Mouse (Mus musculus) NIH3T3 (cell line): ENCODE data around the gene D17Wsu92e.
A peak's percentile ranks its signal among the peaks of the same experiment; 100 is the strongest.

Experiments
- DNase-seq: peaks from one replicate; pipeline ENCODE4 v3.0.0-alpha.2; 2012; ENCODE audit warnings: low read depth

D17Wsu92e gene

GRCm38 (mm10) chr17:27746446-27746845 is 74.0 kb downstream of the D17Wsu92e start:
- DNase-seq, result peak; percentile 34

DNA sequence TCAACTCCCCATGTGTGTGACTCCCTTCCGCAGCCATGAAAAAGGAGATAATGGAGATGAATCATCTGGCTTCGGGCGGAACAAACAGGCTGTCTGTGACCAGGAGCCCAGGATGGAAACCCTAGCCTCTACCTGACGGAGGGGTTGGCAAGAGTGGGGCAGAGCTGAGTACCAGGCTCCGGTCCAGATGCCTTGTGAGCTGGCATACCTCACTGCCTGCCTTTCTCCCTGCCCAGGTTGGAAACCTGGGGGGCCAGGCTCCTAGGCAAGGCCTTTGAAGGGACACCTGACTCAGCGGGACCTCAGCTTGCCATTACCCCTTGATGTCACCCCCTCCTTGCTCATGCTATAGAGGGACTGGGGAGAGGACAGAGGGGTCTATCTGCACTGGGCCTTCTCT is 79.5 kb downstream of the D17Wsu92e start:
- DNase-seq, result peak; percentile 9

GRCm38 (mm10) chr17:27734344-27735073 is 85.9 kb downstream of the D17Wsu92e start:
- DNase-seq, result no peak

DNA sequence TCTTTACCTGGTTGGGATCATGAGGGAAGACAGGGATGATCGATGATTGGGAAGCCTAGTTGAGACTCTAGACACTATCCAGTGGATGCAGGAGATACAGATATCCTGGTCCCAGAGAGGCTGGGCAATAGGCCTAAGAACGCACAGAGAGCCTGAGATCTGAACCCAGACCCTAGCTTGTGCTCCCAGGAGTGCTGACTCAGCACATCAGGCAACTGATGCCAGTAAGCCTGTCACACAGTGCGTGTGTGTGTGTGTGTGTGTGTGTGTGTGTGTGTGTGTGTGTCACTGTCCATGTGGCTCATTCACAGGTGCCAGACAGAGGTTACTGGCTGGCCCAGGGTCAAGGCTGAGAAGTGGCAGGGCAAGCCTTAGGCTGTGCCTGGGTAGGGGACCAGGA is 87.8 kb downstream of the D17Wsu92e start:
- DNase-seq, result no peak

DNA sequence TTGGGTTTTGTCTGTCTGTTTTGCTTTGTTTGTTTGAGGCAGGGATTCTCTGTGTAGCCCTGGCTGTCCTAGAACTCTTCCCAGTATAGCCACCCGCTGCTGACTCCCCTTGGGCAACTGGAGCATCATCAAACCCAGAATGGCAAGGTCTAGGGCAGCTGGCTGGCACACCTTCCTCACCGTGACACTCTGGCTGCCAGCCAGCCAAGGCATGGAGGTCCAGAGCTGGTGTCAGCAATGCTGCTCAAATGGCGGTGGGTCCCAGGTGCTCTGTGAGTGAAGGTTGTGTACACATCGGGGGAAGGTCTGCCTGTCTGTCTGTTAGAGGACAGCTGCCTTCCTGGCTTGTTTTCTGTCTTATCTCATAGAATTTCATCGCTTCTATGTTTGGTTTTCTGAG is 88.3 kb downstream of the D17Wsu92e start:
- DNase-seq, result no peak

- DNase-seq, result no peak
These were observed 91.7 kb downstream of the D17Wsu92e start, which contains the start of gene Spdef for GRCm38 (mm10) chr17:27728770-27729169. Gene Spdef (minus strand): TSS chr17:27728955.

DNA sequence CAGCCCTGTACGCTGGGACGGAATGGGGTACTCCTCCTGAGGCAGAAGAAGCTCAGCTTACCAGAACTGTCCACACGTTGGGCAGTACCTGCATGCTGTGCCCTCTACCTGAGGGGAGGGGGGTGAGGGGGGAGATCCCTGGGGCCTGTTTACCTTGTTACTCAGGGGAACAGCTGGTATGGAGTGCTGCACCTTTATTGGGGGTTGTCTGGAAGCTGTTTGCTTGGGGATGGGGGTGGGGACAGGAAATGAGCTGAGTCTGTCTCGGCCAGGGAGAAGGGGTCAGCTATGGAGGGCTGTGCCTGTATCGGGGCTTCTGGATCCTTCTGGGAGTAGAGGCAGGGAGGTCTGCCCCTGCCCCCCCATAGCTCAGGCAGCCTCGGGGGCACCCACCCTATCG is 93.9 kb downstream of the D17Wsu92e start:
- no peak for DNase-seq

DNA sequence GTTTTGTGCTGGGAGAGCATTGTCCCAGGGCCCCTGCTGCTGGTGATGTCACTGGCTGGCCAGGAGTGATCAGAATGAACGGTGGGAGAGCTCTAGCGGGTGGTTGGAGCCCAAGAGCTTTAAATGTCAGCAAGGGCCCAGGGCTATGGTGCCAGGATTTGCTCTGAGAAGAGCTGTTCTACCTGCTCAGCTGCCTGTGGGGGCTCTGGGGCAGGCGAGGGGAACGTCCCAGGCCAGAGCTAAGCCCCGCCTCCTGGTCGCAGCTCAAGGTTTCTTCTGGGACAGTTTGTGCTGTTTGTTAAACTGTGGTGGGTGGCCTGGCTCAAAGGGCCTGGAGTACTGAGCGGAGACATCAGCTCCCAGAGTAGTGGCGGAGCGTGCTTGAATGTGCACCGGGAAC is 95.0 kb downstream of the D17Wsu92e start:
- no peak for DNase-seq

DNA sequence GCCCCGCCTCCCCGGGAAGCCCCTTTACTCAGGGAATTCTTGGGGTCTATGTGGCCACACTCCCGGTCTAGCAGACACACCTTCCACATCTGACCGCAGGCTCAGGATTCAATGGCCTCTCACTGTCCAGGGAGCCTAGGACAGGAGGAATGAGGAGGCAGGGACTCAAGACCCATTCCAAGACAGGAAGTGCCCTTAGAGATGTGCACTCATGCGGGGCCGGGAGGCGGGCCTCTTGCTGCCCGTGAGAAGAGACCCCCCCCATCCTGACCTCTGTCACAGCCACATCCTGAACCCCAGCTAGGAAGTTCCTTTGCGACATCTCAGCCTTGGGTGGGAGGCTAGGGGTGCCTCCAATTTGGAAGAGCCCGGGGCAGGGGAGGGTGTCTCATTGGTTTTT is 95.4 kb downstream of the D17Wsu92e start:
- no peak for DNase-seq

GRCm38 (mm10) chr17:27724327-27724726 is 96.1 kb downstream of the D17Wsu92e start:
- DNase-seq, result peak; percentile 42

GRCm38 (mm10) chr17:27721125-27721664 is 99.3 kb downstream of the D17Wsu92e start:
- peak; percentile 39 for DNase-seq

DNA sequence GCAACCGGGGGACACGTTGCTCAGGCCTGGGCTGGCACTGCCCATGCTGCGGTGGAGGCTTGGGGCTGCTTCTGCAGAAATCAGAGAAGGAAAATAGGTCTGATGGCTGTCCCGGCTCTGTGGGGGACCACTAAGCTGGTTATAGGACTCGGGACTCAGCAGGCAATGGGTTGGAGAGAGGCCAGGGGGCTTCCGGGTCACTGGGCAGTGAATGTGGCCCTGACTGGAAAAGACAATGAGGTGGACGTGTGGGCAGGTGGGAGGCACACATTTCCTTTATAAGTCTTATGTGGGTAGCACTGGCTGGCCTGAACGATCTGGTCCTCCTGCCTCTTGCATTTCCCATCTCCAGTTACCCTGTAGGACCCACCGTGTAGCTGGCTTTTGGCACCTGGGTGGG is 100.1 kb downstream of the D17Wsu92e start:
- no peak for DNase-seq

DNA sequence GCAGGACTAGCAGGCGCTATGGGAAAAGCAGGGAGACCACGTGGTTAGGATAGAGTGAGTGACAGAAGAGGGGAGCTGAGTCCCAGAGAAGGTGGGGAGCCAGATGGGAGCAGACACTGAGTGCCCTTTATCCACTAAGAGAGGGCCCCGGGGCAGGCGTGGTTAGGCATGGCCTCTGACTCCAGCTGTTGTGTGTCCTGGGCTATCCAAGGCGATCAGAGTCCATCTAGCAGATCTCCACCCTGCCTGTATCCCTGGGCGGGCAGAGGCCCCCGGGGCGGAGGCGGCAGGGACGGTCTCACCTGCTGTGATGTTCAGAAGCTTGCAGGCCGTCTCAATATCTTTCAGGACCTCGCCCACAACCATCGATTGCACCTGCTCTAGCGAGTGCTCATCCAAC is 100.8 kb downstream of the D17Wsu92e start:
- DNase-seq, result no peak

DNA sequence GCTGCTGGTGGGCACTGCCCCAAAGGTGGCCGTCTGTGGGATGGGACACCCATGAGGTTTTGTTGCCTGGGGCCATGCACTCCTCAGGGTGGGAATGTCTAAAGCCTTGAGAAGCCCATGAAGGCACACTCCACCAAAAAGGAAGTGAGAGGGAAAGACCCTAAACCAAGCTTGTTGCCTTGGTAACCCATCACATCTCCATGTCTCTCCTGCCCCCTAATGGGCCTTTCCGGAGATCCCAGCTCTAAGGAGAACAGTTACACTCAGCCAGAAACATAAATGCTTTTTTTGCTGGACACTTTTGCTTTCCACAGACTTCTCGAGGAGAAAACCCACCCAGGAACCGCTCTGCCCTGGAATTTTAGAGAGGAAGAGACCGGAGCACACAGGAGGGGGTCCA is 102.2 kb downstream of the D17Wsu92e start:
- DNase-seq, result peak; percentile 36

DNA sequence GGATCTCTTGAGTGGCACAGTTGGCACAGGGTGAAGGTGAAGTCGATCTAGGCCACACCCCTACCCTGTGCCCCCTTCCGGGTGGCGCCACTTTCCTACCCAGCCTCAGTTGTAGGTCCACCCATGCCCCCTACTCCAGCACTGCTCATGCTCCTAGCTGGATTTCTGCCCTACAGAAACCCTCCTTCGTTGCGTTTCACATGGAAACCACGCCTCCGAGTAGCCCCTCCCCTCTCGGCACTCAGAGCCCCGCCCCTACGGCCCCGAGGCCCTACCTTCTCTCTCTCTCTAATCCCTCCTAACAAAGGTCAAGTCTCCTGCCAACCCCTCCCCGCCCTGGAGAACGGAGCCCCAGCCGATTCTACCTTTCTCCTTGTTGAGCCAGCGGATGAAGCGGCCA is 103.6 kb downstream of the D17Wsu92e start:
- no peak for DNase-seq

- no peak for DNase-seq
These were observed 107.6 kb downstream of the D17Wsu92e start for GRCm38 (mm10) chr17:27712832-27713231.

- DNase-seq, result no peak
These were observed 110.8 kb downstream of the D17Wsu92e start for GRCm38 (mm10) chr17:27709650-27710049.

DNA sequence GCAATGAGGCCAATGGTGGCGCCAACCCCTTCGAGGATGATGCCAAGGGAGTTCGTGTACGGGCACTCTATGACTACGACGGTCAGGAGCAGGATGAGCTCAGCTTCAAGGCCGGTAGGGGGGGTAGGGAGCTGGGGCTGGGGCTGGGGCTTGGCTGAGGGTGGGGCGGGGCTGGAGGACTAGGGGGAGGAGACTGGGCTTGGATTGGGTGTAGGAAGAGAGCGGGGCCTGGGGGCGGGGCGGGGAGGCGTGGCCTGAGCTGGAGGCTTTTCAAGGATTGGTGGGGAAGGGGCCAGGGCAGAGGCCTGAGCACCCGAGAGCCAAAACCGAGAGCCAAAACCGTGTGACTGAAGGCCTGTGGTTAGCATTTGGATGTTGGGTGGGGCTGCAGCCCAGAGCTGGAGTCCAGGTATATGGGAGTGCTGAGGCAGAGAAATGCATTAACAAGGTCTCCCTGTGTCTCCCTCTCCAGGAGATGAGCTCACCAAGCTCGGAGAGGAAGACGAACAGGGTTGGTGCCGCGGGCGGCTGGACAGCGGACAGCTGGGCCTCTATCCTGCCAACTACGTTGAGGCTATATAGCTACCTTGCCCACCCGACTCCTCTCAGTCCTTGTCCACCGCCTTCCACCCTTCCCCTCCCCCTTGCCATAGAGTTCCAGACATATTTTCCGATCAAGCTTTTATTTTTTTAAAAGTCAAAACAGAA is 112.3 kb downstream of the D17Wsu92e start:
- peak; percentile 74 for DNase-seq

GRCm38 (mm10) chr17:27705661-27706060 is 114.8 kb downstream of the D17Wsu92e start:
- no peak for DNase-seq

- DNase-seq, result peak; percentile 83
These were observed 116.4 kb downstream of the D17Wsu92e start for GRCm38 (mm10) chr17:27703961-27704621.

- DNase-seq, result peak; percentile 24
These were observed 117.9 kb downstream of the D17Wsu92e start for GRCm38 (mm10) chr17:27702518-27702917.

GRCm38 (mm10) chr17:27701856-27702255 is 118.6 kb downstream of the D17Wsu92e start:
- no peak for DNase-seq
